Comparison of ENCODE assay signal across 8 mouse cellular contexts in genomic region chr6:54812276-54812675, GRCm38 (mm10). TPM values are rescaled to one million over a fixed set of nuclear protein-coding genes. Genes with fewer than 3 reads are reported as not detected.
DNase-seq lines count a peak whose midpoint lies in the region; ATAC-seq lines count a peak whose summit lies in the region.

No protein-coding gene starts in this region.

- no peaks in the 10 kb centered on the region for H3K27me3 ChIP-seq in forebrain, embryonic 13.5 days
- no peaks in the 10 kb centered on the region for H3K27me3 ChIP-seq in forebrain, embryonic 11.5 days (ENCODE audit: control insufficient read depth, insufficient read depth, low read length)
- no peaks in the 10 kb centered on the region for H3K27me3 ChIP-seq in midbrain, embryonic 15.5 days (replicated peaks)
- H3K27me3 ChIP-seq in midbrain, embryonic 16.5 days (ENCODE audit: control insufficient read depth, insufficient read depth, low read depth, low read length), result no peaks in the 10 kb centered on the region
- no peaks in the 10 kb centered on the region for H3K27me3 ChIP-seq in intestine, embryonic 16.5 days (replicated peaks; ENCODE audit: control insufficient read depth, insufficient read depth, low read length)

- 88% methylated on average over 6 of the region's 6 CpGs for WGBS in forebrain, embryonic 13.5 days
- WGBS in forebrain, embryonic 11.5 days, result 91% methylated on average over 6 of the region's 6 CpGs
- WGBS in midbrain, embryonic 15.5 days, result 84% methylated on average over 6 of the region's 6 CpGs
- WGBS in midbrain, embryonic 16.5 days, result 74% methylated on average over 6 of the region's 6 CpGs
- 58% methylated on average over 6 of the region's 6 CpGs for WGBS in intestine, embryonic 16.5 days
- WGBS in macrophage (ENCODE audit: missing documents), result 84% methylated on average over 6 of the region's 6 CpGs

- no peak for ATAC-seq in forebrain, embryonic 13.5 days
- no peak for ATAC-seq in forebrain, embryonic 11.5 days (replicated peaks; ENCODE audit: low FRiP score)
- ATAC-seq in midbrain, embryonic 15.5 days (replicated peaks), result no peak
- no peak for ATAC-seq in midbrain, embryonic 16.5 days
- ATAC-seq in intestine, embryonic 16.5 days, result no peak

- DNase-seq in forebrain, embryonic 11.5 days (ENCODE audit: low spot score), result no peak
- DNase-seq in thymus, postnatal 14 days, result no peak
- DNase-seq in embryo, embryonic 11 days, result no peak

- no peaks in the 10 kb centered on the region for H3K36me3 ChIP-seq in forebrain, embryonic 13.5 days (ENCODE audit: poor library complexity, severe bottlenecking)
- H3K36me3 ChIP-seq in forebrain, embryonic 11.5 days (ENCODE audit: control insufficient read depth, insufficient read depth, low read length), result no peaks in the 10 kb centered on the region
- no peaks in the 10 kb centered on the region for H3K36me3 ChIP-seq in midbrain, embryonic 15.5 days (replicated peaks)
- no peaks in the 10 kb centered on the region for H3K36me3 ChIP-seq in midbrain, embryonic 16.5 days (ENCODE audit: control insufficient read depth, insufficient read depth, low read length)
- H3K36me3 ChIP-seq in intestine, embryonic 16.5 days (ENCODE audit: control insufficient read depth, insufficient read depth, low read length), result no peaks in the 10 kb centered on the region
- H3K36me3 ChIP-seq in macrophage (ENCODE audit: inconsistent target), result no peaks in the 10 kb centered on the region

- 0 out of 2 replicates have a peak, but pooled peaks cover 22% of the 10 kb centered on the region for H3K4me1 ChIP-seq in forebrain, embryonic 13.5 days
- no peaks in the 10 kb centered on the region for H3K4me1 ChIP-seq in forebrain, embryonic 11.5 days (replicated peaks; ENCODE audit: control insufficient read depth, insufficient read depth, low read length)
- 0 out of 2 replicates have a peak, but pooled peaks cover 6% of the 10 kb centered on the region for H3K4me1 ChIP-seq in midbrain, embryonic 15.5 days
- H3K4me1 ChIP-seq in midbrain, embryonic 16.5 days (ENCODE audit: control insufficient read depth, insufficient read depth, low read length), result peaks cover 5% of the 10 kb centered on the region
- peaks cover 13% of the 10 kb centered on the region for H3K4me1 ChIP-seq in intestine, embryonic 16.5 days (ENCODE audit: control insufficient read depth, insufficient read depth, low read length)

- no peaks in the 10 kb centered on the region for H3K9me3 ChIP-seq in forebrain, embryonic 13.5 days (replicated peaks)
- no peaks in the 10 kb centered on the region for H3K9me3 ChIP-seq in forebrain, embryonic 11.5 days (ENCODE audit: control insufficient read depth, low read length)
- no peaks in the 10 kb centered on the region for H3K9me3 ChIP-seq in midbrain, embryonic 15.5 days
- no peaks in the 10 kb centered on the region for H3K9me3 ChIP-seq in midbrain, embryonic 16.5 days (replicated peaks; ENCODE audit: control insufficient read depth, low read length, poor library complexity, severe bottlenecking)
- H3K9me3 ChIP-seq in intestine, embryonic 16.5 days (ENCODE audit: control insufficient read depth, low read length), result no peaks in the 10 kb centered on the region

- no peak overlapping the region for H3K4me2 ChIP-seq in forebrain, embryonic 13.5 days
- no peak overlapping the region for H3K4me2 ChIP-seq in forebrain, embryonic 11.5 days (ENCODE audit: low read depth, low read length, severe bottlenecking)
- no peak overlapping the region for H3K4me2 ChIP-seq in midbrain, embryonic 15.5 days
- no peak overlapping the region for H3K4me2 ChIP-seq in midbrain, embryonic 16.5 days (ENCODE audit: low read length)
- H3K4me2 ChIP-seq in intestine, embryonic 16.5 days (ENCODE audit: low read depth, low read length), result no peak overlapping the region

- H3K27ac ChIP-seq in forebrain, embryonic 13.5 days, result 0 out of 2 replicates have a peak overlapping the region, but pooled peaks have one; percentile 16
- H3K27ac ChIP-seq in forebrain, embryonic 11.5 days (ENCODE audit: low read depth, low read length), result no peak overlapping the region
- 0 out of 2 replicates have a peak overlapping the region, but pooled peaks have one; percentile 10 for H3K27ac ChIP-seq in midbrain, embryonic 15.5 days
- H3K27ac ChIP-seq in midbrain, embryonic 16.5 days (ENCODE audit: low read length), result no peak overlapping the region
- H3K27ac ChIP-seq in intestine, embryonic 16.5 days (ENCODE audit: low read length), result peak overlapping the region; percentile 49
- peak overlapping the region; percentile 83 for H3K27ac ChIP-seq in macrophage

- H3K9ac ChIP-seq in forebrain, embryonic 13.5 days, result no peak overlapping the region
- H3K9ac ChIP-seq in forebrain, embryonic 11.5 days (ENCODE audit: low read length), result no peak overlapping the region
- no peak overlapping the region for H3K9ac ChIP-seq in midbrain, embryonic 15.5 days
- H3K9ac ChIP-seq in midbrain, embryonic 16.5 days (ENCODE audit: low read depth, low read length), result no peak overlapping the region
- no peak overlapping the region for H3K9ac ChIP-seq in intestine, embryonic 16.5 days (ENCODE audit: low read depth, low read length)

- no peak overlapping the region for H3K4me3 ChIP-seq in forebrain, embryonic 13.5 days
- H3K4me3 ChIP-seq in forebrain, embryonic 11.5 days (ENCODE audit: low read depth, low read length), result no peak overlapping the region
- no peak overlapping the region for H3K4me3 ChIP-seq in midbrain, embryonic 15.5 days
- no peak overlapping the region for H3K4me3 ChIP-seq in midbrain, embryonic 16.5 days (ENCODE audit: low read depth, low read length)
- H3K4me3 ChIP-seq in intestine, embryonic 16.5 days (ENCODE audit: low read length), result no peak overlapping the region
- H3K4me3 ChIP-seq in macrophage (ENCODE audit: inconsistent target), result no peak overlapping the region

- H3K79me2 ChIP-seq in macrophage (ENCODE audit: inconsistent target), result no peaks in the 10 kb centered on the region

RNA-seq across cellular contexts. Expression of gene Znrf2, which starts 4.4 kb away (rescaled TPM):
- polyA plus RNA-seq in forebrain, embryonic 13.5 days (2015; fragmentation: Nextera tagmentation; extraction: Ambion mirVana), result 9.9 and 11.3 TPM in 2 replicates
- polyA plus RNA-seq in forebrain, embryonic 11.5 days (2014; fragmentation: Nextera tagmentation; extraction: Ambion mirVana), result 2.8 and 3.0 TPM in 2 replicates
- 6.3 and 6.6 TPM in 2 replicates for polyA plus RNA-seq in midbrain, embryonic 15.5 days (2015; fragmentation: Nextera tagmentation; extraction: Ambion mirVana)
- 6.2 and 6.4 TPM in 2 replicates for polyA plus RNA-seq in midbrain, embryonic 16.5 days (2015; fragmentation: Nextera tagmentation; extraction: Ambion mirVana)
- polyA plus RNA-seq in intestine, embryonic 16.5 days (2015; fragmentation: Nextera tagmentation; extraction: Ambion mirVana), result 5.0 and 5.5 TPM in 2 replicates
- 10 to 100 TPM; 23.1 to 75.5 (median 49.6) TPM for total RNA-seq in macrophage (2018; cell fraction: chromatin; rRNA removed)
- 10 to 100 TPM; 34.2 to 77.1 (median 53.5) TPM for total RNA-seq in macrophage (2018; cell fraction: cytosol; rRNA removed)
- 100 to 1,000 TPM in 1 of 26 experiments, 10 to 100 TPM in 25; 37.5 to 103 (median 51.2) TPM for total RNA-seq in macrophage (2018; cell fraction: nucleus; rRNA removed)
- 22.2 to 54.9 TPM (median 37.6 TPM) in 3 replicates for polyA plus RNA-seq in macrophage (2018)

Comparison
In these comparisons a context has a peak if more than half of its experiments do, and no peak if none do; other contexts are left out.
1. H3K27ac ChIP-seq: peak in forebrain, embryonic 13.5 days (single experiment), midbrain, embryonic 15.5 days (single experiment), intestine, embryonic 16.5 days (single experiment) and macrophage (single experiment); none in forebrain, embryonic 11.5 days (single experiment) and midbrain, embryonic 16.5 days (single experiment).